Mouse (Mus musculus) testis, postnatal 10 days (tissue): ENCODE measurements around the gene Tmem43.

Source experiments
- DNase-seq: peaks from one replicate; pipeline ENCODE4 v3.0.0; 2021; ENCODE audit warnings: low spot score

Tmem43 gene

DNA sequence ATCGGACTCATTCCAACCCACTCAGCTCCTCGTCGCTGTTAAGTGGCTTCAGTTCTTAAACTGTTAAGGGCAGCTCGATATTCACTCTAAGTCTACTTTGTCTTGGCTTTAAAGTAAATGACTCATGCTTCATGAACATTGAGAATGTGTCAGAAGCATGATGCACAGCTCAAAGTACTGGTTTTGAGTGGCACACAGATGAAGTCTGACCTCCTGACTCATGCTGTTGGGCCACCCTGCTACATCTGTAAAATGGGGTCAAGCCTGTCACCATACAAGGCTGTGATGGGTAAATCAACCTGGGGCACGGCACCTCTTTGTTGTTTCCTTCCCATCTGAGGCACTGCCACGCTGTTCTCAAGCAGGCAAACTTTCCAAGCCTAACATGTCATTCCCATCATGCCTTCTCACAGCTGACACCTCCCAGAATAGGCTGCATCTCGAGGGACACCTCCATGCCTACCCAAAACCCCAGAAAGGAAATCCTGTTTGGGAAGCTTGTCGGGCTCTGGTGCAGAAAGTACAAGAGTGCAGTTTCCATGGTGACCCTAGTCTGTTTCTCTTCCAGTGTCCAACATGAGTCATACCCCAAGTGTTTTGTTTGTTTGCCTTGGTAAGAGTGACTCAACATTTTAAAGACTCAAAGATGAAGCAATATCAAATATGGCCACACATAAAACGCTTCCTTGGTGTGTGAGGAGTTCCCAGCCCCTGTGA, 15.2 kb downstream of the Tmem43 start:
- no peak for DNase-seq

- no peak for DNase-seq
Measured at GRCm38 (mm10) chr6:91489872-91490271, 16.4 kb downstream of the Tmem43 start.

DNA sequence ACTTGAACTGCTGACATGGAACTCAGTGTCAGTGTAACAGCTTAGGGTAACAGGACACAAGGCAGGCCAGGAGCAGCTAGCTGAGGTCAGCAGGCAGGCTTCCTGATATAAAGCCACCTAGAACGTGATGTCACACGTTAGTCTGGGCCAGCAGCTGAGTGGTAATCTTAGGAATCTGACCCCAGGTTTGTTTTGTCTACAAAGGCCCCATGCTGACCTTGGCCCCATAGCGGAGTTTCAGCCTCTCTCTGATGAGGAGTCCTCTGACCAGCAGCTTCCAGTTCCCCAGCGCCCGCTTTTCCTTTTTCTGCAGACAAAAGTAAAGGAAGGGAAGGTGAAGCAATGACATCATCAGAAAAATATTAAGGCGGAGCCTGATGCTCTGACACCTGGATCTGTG, 17.5 kb downstream of the Tmem43 start:
- DNase-seq: no peak

- DNase-seq: no peak
Measured at GRCm38 (mm10) chr6:91493053-91493452, 19.6 kb downstream of the Tmem43 start.

DNA sequence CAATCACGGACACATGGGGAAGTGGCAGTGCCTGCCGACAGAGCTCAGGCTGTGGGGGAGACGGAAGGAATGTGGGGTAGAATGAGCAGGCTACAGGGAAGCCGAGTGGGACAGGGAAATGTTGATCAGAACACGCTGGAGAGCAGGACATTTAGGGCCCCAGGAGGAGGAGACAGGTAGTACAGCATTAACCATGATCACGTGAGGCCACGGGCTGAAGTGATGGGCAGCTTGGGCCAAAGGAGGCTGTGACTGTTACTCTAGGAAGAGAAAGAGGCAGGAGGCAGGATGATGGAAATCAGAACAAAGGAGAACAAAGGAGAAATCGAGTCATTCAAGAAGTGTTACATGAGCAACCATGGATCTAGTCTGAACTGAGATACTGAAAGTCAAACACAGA, 21.0 kb downstream of the Tmem43 start:
- DNase-seq: no peak

- no peak for DNase-seq
Measured at GRCm38 (mm10) chr6:91503302-91503701, 29.8 kb downstream of the Tmem43 start.

- no peak for DNase-seq
Measured at GRCm38 (mm10) chr6:91506036-91506435, 32.5 kb downstream of the Tmem43 start.

DNA sequence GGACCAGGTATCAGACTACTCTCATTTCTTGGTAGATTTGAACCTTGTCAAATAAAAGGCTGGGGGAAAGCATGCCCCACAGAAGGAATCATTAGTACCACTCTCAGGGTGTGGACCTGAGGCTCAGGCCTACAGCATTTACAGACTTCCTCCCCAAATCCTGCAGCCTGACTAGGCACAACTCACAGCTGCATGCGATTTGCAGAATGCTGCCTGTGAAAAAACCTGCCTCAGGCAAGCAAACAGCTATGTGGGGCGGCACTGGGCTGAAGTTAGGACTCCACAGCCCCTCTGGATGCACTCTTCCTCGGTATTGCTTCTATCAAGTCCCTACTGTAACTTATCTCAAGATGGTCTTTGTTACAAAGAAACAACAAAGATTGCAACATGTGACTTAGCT, 34.5 kb downstream of the Tmem43 start:
- DNase-seq: no peak

DNA sequence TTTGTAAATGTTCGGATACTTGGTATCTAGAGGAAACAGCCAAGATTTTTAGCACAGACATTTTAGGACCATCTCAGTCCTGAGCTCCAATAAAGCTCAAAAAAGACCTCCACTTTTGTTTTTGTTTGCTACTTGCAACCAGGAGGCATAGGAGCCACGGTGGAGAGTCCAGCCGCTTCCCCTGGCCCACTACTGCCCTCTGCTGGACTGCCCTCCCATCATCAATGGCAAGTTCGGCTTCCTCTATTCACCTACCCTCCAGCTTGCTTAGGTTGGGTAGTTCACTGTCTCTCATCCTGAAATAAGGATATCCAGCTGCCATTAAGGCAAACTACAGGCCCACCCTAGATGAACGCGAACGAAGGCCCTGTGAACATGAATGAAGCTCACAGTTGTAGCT, 35.8 kb downstream of the Tmem43 start:
- peak; percentile 90 for DNase-seq

- DNase-seq: no peak
Measured at GRCm38 (mm10) chr6:91510211-91510610, 36.7 kb downstream of the Tmem43 start.

DNA sequence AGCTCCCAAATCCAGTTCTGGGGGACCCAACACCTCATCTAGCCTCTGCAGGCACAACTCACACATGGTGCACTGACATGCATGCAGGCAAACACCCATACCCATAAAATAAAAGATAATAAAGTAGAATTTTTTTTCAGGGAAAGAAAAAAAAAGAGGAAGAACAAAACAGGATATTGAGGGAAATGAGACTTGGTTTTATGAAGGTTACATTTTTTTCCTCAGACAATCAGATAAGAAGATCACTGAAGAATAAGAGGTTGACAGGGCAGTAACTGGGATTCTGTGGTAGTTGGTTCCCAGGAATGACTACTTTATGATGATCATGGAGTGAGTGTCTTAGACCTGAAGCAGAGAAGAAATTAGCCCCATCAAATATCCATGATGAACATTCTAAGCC, 40.6 kb downstream of the Tmem43 start:
- no peak for DNase-seq

- DNase-seq: no peak
Measured at GRCm38 (mm10) chr6:91514737-91515362, 41.3 kb downstream of the Tmem43 start.

DNA sequence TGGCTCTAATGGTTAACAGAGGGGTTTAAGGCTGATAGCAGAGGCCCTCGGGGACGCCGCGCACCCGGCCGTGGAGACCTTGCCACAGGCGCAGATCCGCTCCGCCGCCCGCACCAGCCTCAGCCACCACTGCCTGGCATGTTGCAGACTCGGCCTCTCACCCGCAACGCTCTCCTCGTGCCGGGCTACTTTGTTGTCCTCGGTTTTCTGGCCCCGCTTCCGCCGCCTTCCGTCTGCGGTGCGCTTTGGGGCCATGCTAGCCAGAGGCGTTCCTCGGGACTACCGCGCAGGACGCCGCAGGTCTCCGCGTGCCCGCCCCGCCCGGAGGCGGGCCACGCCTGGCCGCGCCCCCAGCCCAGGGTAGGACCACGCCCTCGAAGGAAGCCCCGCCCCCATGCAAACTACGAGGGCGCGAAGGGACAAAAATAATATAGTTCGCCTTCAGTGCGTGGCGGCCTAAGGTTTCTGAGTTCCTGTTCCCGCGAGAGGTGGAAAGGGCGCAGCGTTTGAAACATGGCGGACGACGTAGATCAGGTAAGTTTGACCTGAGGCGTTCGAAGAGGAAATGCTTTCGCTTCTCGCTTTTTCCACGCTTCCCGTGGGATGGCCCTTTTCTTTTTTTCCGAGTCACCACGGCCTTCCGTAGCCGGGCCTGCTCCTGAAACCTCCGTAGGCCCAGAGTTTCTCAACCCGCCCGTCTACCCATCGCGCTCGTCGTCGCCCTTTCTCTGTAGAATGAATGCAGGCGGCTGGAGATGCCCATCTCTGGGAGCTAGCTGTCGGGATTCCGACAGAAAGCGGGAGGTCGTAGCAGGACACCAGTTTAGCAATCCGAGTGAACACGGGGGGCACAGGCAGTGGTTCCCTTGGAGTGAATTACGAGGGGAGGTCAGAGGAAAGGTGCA, 42.3 kb downstream of the Tmem43 start, which contains the start of the genes Xpc and Lsm3:
TSS of gene Xpc (minus strand) at position 344 of the 905 bp plus-strand sequence.
TSS of gene Lsm3 (plus strand) at position 384 of the 905 bp plus-strand sequence.
- DNase-seq: peak; percentile 99

GRCm38 (mm10) chr6:91518454-91519020, 45.0 kb downstream of the Tmem43 start:
- no peak for DNase-seq

DNA sequence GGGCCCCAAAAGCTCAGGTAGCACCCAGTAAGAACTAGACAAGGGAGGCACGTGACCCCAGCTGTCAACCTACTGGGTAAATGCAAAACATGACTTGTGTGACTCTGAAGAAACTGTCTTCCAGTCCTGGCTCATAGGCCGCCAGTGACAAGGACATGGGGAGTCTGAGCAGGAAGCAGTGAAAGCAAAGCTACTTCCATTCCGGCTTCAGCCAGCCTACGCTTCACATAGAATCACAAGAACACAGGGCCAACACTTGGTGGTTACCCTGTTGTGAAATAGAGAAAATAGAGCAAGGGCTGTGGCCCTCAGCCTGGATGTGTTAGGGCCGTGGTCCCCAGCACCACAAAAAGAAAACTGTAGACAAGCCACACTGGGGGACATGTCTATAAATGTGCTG, 49.3 kb downstream of the Tmem43 start:
- DNase-seq: no peak

DNA sequence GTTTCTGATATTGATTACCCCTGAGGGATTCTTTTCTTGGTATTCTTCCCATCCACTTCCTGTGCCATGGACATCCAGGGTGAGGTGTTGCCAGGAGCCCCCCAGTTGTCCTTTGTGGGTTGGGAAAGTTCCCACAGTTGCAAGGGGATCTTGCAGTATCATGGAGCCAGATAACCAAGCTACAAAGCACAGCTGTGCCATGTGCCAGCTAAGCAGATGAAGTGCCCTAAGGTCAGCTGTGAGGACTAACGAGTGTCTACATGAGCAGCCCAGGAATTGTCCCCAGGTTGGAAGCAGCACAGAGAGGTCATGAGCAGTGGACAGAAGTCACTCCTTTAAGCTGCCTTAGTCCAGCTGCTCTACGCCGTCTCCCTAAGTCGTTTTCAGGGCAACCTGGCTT, 52.0 kb downstream of the Tmem43 start:
- no peak for DNase-seq

- DNase-seq: no peak
Measured at GRCm38 (mm10) chr6:91527227-91527860, 53.8 kb downstream of the Tmem43 start.

DNA sequence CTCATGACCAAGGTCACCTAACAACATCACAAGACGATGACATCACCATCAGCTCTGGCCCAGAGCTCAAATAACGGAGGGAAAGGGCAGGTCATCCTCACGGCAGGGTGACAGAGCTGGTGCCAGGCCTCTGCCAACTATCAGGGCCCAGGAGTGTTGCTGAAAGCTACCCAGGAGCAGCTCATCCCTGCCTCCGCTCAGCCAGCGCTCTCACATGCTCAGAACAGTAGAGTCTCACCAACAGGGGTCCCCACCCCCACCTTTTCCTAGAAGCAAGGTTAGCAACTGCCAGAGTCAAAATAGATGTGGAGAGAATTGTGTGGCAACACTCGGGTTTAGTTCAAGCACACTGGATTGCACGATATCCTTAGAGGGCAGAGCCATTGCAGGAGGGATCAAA, 54.8 kb downstream of the Tmem43 start:
- DNase-seq: no peak

- no peak for DNase-seq
Measured at GRCm38 (mm10) chr6:91530673-91531072, 57.2 kb downstream of the Tmem43 start.

- no peak for DNase-seq
Measured at GRCm38 (mm10) chr6:91531276-91531675, 57.8 kb downstream of the Tmem43 start.

DNA sequence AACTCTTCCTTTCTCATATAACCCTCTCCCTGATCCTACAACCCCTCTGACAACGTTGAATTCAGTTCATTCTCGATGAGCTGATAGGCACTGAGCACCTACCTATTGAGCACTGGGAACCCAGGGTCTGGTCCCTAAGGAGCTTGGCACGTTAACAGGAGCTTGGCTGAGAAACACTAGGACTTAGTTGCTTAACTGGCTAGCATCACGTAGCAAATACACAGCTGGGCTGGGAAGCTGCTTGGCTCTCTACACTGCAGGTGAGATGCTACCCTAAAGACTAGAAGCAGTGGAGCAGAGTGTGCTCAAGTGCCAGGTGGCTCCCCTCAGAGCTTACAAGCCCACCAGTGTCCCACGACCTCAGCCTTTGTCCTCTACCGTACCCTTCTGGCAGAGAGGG, 59.2 kb downstream of the Tmem43 start:
- DNase-seq: no peak

- DNase-seq: no peak
Measured at GRCm38 (mm10) chr6:91533359-91533758, 59.9 kb downstream of the Tmem43 start.
